Mouse (Mus musculus): ENCODE data around the gene Adgrg6.

GRCm38 (mm10) chr10:14459819-14460218 lies 85.6 kb downstream of the Adgrg6 start:
- TF ChIP-seq CTCF (IDR thresholded peaks at IDR 0.05; ENCODE audit: extremely low read depth, insufficient read depth, low read length) (no peak), POLR2A (IDR thresholded peaks at IDR 0.05; ENCODE audit: extremely low read depth, insufficient read depth, low read length) (no peak)
